Mouse (Mus musculus) kidney, adult 2 months (tissue): ENCODE data around the gene Muc4. TPM values are rescaled to one million over a fixed set of nuclear protein-coding genes. Genes with fewer than 3 reads are reported as not detected.

ENCODE experiments used
- DNase-seq: peaks from one replicate; pipeline ENCODE4 v3.0.0; 2021
- H3K27ac ChIP-seq: fragments of 200-500 bp; 2 replicates; pipeline ENCODE4 v1.5.1; 2012; ENCODE audit warnings: low read depth, low read length, control low read depth, inconsistent platforms; ENCODE audit not compliant: insufficient read depth
- H3K27me3 ChIP-seq: fragments of 200-500 bp; replicated peaks from 2 replicates; pipeline ENCODE4 v1.6.1; 2012; ENCODE audit warnings: mild to moderate bottlenecking, moderate library complexity, low read length, inconsistent platforms; ENCODE audit not compliant: control insufficient read depth, insufficient read depth
- H3K36me3 ChIP-seq: fragments of 200-500 bp; 2 replicates; pipeline ENCODE4 v1.6.1; 2012; ENCODE audit warnings: mild to moderate bottlenecking, moderate library complexity, low read length, inconsistent platforms; ENCODE audit not compliant: control insufficient read depth, insufficient read depth
- H3K4me1 ChIP-seq: fragments of 200-500 bp; 2 replicates; pipeline ENCODE4 v1.6.1; 2011; ENCODE audit warnings: low read length; ENCODE audit not compliant: control insufficient read depth, insufficient read depth
- H3K4me3 ChIP-seq: fragments of 200-500 bp; 2 replicates; pipeline ENCODE4 v1.5.1; 2011; ENCODE audit warnings: mild to moderate bottlenecking, low read depth, low read length, control low read depth; ENCODE audit not compliant: insufficient read depth
- CTCF ChIP-seq: fragments of 200-500 bp; conservative IDR thresholded peaks from 2 replicates; pipeline ENCODE4 v1.5.1; 2011; ENCODE audit warnings: low read depth, mild to moderate bottlenecking, control low read depth, low read length, moderate library complexity, mixed read lengths; ENCODE audit not compliant: insufficient read depth, insufficient read length
- POLR2A ChIP-seq: fragments of 200-500 bp; IDR thresholded peaks from one replicate; pipeline ENCODE4 v1.6.1; 2011; ENCODE audit warnings: low read depth, low read length, control low read depth
- WGBS: fragments of 180-500 bp; shearing (Covaris S2); methylation state at CpG from one replicate; pipeline ENCODE4 v1.1.7; 2018; 5-methylcytosine and 5-hydroxymethylcytosine counted together
- polyA plus RNA-seq: library from polyadenylated mRNA; depleted of rRNA; stranded (reverse); fragments of >200 nt; gene quantifications from 2 replicates; pipeline ENCODE4 v1.2.3, GENCODE M21; 2012; rRNA removed

Gene Muc4
- polyA plus RNA-seq, 1 experiment, result 0.16 TPM

DNA sequence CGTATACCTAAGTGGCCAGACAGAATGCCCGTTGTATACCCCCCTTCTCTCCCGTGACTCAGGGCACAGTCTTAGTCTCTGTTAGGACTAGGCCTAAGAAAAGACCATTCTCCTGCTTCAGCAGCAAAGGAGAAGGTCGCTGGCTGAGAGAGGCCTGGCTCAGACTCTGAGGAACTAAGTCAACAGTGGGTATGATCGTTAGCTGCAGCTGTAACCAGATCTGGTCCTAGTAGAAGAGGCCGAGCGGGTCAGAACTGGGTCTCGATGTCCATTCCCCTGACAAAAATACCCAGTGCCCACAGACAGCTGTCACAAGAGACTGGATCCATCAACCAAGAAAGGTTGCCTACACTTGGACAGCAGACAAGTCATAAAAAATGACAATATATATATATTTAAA is 87.8 kb downstream of the Muc4 start:
- no peaks in the 10 kb centered on the region for H3K27me3 ChIP-seq
- 86% methylated on average over 8 of the region's 8 CpGs for WGBS
- DNase-seq, result no peak
- no peak overlapping the region for H3K27ac ChIP-seq
- H3K4me1 ChIP-seq, result no peaks in the 10 kb centered on the region
- H3K36me3 ChIP-seq, result no peaks in the 10 kb centered on the region; the same call in 1 of the 2 replicates
- TF ChIP-seq CTCF (no peak), POLR2A (no peak)
- no peak overlapping the region for H3K4me3 ChIP-seq

DNA sequence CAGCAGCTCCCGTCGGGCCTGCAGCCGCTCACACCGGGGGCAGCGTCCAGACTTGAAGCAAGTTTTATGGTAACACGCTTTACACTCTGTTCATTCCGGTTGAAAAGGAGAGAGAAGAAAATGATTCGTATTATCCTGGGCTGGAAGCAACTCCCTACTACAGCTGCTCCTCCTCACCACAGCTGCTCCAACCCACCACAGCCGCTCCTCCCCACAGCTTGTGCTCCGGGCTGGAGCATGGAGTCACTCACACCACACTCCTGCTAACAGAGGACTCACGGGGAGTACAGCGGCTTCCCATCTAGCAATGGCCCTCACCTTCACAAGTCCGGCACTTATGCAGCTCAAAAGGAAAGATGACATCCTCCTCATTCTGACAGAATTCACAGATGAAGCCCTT is 88.4 kb downstream of the Muc4 start:
- H3K27me3 ChIP-seq, result no peaks in the 10 kb centered on the region
- no peak overlapping the region for H3K27ac ChIP-seq
- H3K4me3 ChIP-seq, result no peak overlapping the region
- H3K36me3 ChIP-seq, result no peaks in the 10 kb centered on the region; the same call in 1 of the 2 replicates
- no peaks in the 10 kb centered on the region for H3K4me1 ChIP-seq
- no peak for DNase-seq
- TF ChIP-seq POLR2A (no peak), CTCF (no peak)
- WGBS, result 77% methylated on average over 13 of the region's 13 CpGs

DNA sequence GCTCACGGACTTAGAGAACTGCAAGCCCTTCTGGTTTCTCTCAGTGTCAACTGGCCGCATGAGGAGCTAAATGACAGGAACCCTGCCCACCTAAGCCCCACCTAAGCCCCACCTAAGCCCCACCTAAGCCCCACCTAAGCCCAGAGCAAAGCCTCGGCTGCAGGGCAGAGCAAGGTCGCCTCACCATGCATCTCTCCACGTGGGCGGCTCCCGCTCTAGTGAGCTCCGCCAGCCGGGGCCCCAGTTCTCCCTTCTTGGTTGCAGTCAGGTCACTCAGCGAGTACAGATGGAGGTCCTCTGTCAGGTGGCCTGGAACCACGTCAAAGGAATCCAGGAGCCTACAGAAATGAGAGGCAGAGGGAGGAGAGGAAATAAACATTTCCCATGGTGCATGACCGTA is 89.7 kb downstream of the Muc4 start:
- Histone ChIP-seq H3K27ac (no peak overlapping the region), H3K36me3 (no peaks in the 10 kb centered on the region; the same call in 1 of the 2 replicates), H3K4me3 (no peak overlapping the region), H3K4me1 (no peaks in the 10 kb centered on the region), H3K27me3 (no peaks in the 10 kb centered on the region)
- no peak for DNase-seq
- TF ChIP-seq POLR2A (no peak), CTCF (no peak)
- 68% methylated on average over 12 of the region's 12 CpGs for WGBS

DNA sequence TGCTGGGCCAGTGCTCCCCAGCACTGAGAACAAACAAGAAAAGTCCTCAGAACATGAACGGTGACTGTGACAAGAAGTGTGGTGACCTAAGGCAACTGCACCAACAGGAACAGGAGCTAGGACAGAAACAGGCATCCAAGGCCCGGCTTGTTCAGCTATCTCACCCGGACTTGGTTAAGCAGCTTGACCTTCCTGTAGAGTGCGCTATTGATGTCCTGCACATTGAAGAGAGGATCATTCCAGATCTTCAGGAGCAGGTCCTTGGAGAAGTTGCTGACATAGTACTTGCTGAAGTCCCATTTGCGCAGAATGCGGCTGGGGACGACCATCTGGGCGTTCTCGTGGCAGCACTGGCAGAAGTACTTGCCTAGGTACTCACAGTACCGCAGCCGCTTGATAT is 90.8 kb downstream of the Muc4 start:
- TF ChIP-seq CTCF (no peak), POLR2A (no peak)
- WGBS, result 94% methylated on average over 11 of the region's 11 CpGs
- H3K4me1 ChIP-seq, result no peaks in the 10 kb centered on the region
- no peaks in the 10 kb centered on the region for H3K27me3 ChIP-seq
- H3K27ac ChIP-seq, result no peak overlapping the region
- no peaks in the 10 kb centered on the region; the same call in none of the 2 replicates for H3K36me3 ChIP-seq
- no peak overlapping the region for H3K4me3 ChIP-seq
- no peak for DNase-seq

DNA sequence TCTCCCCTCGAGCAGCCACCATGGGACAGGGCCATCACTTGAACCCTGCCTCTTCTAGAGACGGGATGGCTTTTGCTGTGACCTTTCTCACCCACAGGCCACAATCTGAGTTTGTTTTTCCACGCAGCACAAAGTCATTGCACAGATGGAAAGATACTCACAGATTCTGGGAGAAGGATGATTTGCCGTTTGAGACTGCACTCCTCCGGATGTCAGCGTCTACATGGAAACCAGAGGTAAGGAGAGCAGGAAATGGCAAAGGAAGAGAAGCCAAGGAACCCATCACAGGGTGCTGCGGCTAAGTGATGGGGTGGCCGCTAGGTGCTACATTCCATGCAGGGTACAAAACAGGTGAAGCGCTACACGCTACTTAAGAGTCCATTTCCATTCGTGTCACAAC is 93.4 kb downstream of the Muc4 start:
- H3K27ac ChIP-seq, result no peak overlapping the region
- H3K36me3 ChIP-seq, result no peaks in the 10 kb centered on the region; the same call in none of the 2 replicates
- DNase-seq, result no peak
- WGBS, result 75% methylated on average over 11 of the region's 11 CpGs
- H3K4me1 ChIP-seq, result no peaks in the 10 kb centered on the region
- H3K4me3 ChIP-seq, result no peak overlapping the region
- H3K27me3 ChIP-seq, result no peaks in the 10 kb centered on the region
- TF ChIP-seq POLR2A (no peak), CTCF (no peak)

DNA sequence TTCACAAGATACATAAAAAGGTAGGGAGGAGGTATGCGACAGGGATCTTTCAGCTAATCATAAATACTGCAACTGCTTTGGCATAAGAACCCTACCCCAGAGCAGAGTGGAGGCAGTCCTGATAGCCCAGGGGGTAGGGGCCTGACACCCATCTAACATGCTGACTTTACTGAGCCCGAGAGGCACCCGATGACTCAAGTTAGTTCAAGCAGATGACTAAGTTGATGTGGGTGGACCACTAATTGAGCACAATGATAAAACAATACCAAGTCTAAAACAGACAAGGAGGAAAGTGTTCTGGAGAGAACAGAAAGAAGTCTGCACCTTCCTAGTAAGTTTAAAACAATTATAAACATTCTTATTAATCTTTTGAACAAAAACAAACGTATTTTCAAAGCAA is 95.8 kb downstream of the Muc4 start:
- H3K4me3 ChIP-seq, result no peak overlapping the region
- no peak for DNase-seq
- 90% methylated on average over 4 of the region's 4 CpGs for WGBS
- no peak overlapping the region for H3K27ac ChIP-seq
- H3K27me3 ChIP-seq, result no peaks in the 10 kb centered on the region
- no peaks in the 10 kb centered on the region for H3K4me1 ChIP-seq
- no peaks in the 10 kb centered on the region; the same call in none of the 2 replicates for H3K36me3 ChIP-seq
- TF ChIP-seq POLR2A, result no peak
- TF ChIP-seq CTCF, result no peak

Other genes with a start within 250 kb of the Muc4 start
- gene Slc51a, start 248.0 kb upstream of the Muc4 start, polyA plus RNA-seq, result 92.3 and 97.3 TPM in 2 replicates
- gene Zdhhc19, start 239.6 kb upstream of the Muc4 start, polyA plus RNA-seq, result 0.11 TPM in 1 of 2 replicates, not detected in the other
- gene Tfrc, start 127.0 kb upstream of the Muc4 start, polyA plus RNA-seq, result 7.9 and 12.0 TPM in 2 replicates
- 35.8 and 40.8 TPM in 2 replicates for gene Tnk2, start 92.0 kb upstream of the Muc4 start, polyA plus RNA-seq
- gene Muc20, start 61.5 kb downstream of the Muc4 start, polyA plus RNA-seq, result 39.2 and 41.8 TPM in 2 replicates
- not detected in 2 replicates for gene Smbd1, start 74.6 kb downstream of the Muc4 start, polyA plus RNA-seq
- gene Fyttd1, start 141.6 kb downstream of the Muc4 start, polyA plus RNA-seq, result 6.2 and 9.0 TPM in 2 replicates
- gene Rubcn, start 141.9 kb downstream of the Muc4 start, polyA plus RNA-seq, result 36.9 and 38.9 TPM in 2 replicates
- 20.6 and 21.0 TPM in 2 replicates for gene Lrch3, start 178.2 kb downstream of the Muc4 start, polyA plus RNA-seq